Mouse (Mus musculus): ENCODE data around the gene Gpr18. TPM values are rescaled to one million over a fixed set of nuclear protein-coding genes. Genes with fewer than 3 reads are reported as not detected.

Gene Gpr18
- total RNA-seq, 2 experiments from 2014 or later, result not detected

- intact Hi-C loops (cut with DNase I), result loop anchor here (5.0 kb wide), 1 partner anchor 205 kb away; no protein-coding TSS in a partner anchor
- DNase-seq, result no peak
Measured at GRCm38 (mm10) chr14:121926901-121927300, 11.3 kb upstream of the Gpr18 start.

- no peak for DNase-seq
- intact Hi-C loops (cut with DNase I), result loop anchor here (5.0 kb wide), 1 partner anchor 207 kb away; no protein-coding TSS in a partner anchor
Measured at GRCm38 (mm10) chr14:121924876-121925275, 9.3 kb upstream of the Gpr18 start.

GRCm38 (mm10) chr14:121922731-121923130 lies 7.2 kb upstream of the Gpr18 start:
- intact Hi-C loops (cut with DNase I), result no loop called here

DNA sequence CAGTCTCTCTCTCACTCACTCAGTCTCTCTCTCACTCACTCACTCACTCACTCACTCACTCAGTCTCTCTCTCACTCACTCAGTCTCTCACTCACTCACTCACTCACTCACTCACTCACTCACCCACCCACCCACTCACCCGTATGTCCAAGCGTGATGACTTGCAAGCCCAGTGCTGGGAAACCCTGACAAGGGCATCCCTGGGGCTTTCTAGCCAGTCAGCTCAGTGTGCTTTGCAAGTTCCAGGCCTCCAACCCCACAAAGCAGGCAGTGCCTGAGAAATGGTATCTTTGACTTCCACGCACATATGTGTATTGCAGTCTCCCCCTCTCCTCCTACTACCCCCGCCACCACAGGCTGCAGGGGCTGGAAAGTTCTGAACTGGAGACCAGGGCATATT lies 6.4 kb upstream of the Gpr18 start:
- intact Hi-C loops (cut with DNase I), result no loop called here
- DNase-seq, result no peak

More at GRCm38 (mm10) chr14:121922731-121923130, 7.2 kb upstream of the Gpr18 start:
- no peak for DNase-seq

DNA sequence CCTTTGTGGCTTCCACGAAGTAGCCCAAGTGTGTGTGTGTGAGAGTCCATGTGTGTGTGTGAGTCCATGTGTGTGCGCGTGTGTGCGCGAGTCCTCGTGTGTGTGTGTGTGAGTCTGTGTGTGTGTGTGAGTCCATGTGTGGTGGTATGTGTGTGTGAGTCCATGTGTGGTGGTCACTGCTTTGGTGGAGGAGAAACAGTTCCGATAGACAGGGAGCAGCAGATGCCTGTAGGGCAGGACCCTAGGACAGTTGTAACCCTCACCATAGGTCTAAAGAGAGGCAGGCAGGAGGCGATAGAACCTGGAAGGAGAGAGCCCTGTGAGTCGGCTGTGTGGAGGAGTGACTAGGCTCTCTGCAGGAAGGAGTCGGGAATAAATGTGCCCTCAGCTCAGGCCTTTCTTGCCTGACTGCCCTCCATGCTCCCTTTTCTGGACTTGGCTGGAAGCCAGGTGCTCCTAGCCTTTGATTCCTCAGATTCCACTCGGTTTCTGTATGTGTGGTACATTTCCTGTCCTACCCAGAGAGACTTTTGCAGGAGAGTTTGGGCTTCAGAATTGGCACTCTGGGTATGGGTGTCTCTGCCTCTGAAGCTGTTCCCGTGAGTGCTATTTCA lies 5.0 kb upstream of the Gpr18 start:
- intact Hi-C loops (cut with DNase I), result no loop called here
- DNase-seq, result no peak

- intact Hi-C loops (cut with DNase I), result loop anchor here (1.0 kb wide), 1 partner anchor 54 kb away; no protein-coding TSS in a partner anchor
- DNase-seq, result no peak
Measured at GRCm38 (mm10) chr14:121919752-121920151, 4.2 kb upstream of the Gpr18 start.

- no peak for DNase-seq
- intact Hi-C loops (cut with DNase I), result no loop called here
Measured at GRCm38 (mm10) chr14:121918266-121918665, 2.7 kb upstream of the Gpr18 start.

DNA sequence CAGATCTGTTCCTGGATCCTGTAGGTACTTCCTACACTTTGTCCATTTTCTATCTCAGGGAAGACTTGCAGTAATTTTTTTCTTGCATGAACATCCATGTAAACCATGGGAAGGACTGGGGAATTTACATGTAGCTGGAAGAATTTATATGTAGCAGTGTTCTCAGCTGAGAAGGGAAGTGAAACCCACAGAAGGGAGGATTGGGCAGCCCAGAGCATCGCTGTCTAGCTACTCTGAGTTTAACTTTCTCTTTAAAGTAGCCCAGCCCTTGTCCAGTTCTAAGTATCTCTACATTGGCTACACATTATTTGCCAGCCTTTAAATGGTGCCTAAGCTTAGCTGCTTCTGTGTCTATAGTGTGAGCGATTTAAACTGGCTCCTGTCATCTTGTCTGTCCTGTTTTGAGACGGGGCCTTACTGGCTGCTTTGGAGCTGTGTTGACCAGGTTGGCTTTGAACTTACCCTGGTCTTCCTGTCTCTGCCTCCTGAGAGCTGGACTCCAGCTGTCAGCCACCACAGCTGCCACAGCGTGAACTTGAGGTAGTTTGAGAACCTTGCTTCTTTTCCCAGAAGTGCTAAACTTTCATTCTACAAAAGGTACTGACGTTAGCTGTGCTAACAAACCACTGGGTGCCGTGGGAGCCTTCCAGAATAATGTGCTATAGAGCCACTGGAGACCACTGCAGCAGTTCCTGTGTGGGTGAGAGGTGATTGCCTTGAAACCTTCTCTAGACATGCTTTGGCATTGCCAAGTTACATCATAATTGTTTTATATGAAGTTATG lies 922 bp upstream of the Gpr18 start:
- intact Hi-C loops (cut with DNase I), result no loop called here
- no peak for DNase-seq

DNA sequence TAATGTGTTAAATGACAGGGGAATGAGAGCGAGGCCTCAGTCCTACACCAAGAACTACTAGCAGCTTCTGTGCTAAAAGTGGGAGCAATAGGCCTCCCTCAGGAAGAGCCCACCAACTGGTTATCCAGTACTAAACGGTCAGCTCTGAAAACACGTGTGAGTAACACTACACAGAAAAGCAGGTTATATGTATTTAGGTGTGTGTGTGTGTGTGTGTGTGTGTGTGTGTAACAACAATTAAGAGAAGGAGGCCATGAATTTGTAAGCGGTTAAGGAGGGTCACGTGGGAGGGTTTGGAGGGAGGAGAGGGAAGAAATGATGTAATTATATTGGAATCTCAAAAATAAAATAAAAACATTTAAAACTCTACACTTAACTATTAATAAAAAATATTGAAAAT lies 438 bp downstream of the Gpr18 start:
- intact Hi-C loops (cut with DNase I), result no loop called here
- DNase-seq, result no peak

- no peak for DNase-seq
- intact Hi-C loops (cut with DNase I), result no loop called here
Measured at GRCm38 (mm10) chr14:121912501-121912900, 3.1 kb downstream of the Gpr18 start.

DNA sequence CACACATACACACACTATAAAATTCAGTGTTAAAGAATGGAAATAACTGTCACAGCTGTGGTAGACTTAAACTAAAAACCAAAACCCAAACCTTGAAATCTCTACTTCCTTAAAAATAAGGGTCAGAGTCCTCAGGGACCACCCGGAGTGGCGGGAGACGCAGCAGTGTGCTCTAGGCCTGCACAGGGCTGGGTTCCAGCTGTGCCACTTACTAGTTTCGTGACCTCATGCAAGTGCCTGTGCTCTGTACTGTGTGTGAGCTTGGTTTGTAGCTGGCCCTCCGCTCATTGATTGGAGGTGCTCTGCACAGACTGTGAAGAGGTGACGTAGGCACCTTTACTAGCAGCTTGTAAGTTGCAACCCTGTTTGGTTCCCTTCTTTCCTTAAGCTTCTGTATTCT lies 5.7 kb downstream of the Gpr18 start:
- intact Hi-C loops (cut with DNase I), result no loop called here
- no peak for DNase-seq

DNA sequence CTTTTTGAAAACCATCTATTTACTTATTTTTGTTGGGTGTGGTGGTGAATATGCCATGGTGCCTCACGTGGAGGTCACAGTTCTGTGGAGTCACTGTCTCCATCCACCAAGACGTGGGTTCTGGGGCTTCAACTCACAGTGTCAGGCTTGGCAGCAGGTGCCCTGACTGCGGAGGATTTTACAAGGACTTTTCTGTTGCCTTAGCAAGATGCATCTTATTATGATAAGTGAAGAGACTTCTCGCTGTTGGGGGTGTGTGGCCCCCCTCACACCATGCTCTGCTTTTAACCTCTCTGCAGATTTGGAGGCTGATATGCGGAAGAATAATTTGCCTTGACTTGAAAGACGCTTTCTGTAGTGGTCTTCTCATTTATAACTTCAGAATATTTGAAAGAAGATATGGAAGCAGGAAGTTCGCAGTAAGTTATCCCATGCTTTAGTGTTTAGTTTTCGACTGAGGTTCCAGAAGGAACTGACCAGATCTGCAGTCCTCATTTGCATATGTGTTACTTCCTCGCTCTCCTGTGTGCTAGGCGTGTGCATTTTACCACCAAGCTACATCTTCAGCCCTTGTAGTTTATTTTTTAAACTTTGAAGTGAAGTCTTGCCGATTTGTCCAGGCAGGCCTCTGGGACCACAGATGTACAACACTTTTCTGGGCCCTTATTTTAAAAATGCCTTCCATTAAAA lies 8.4 kb downstream of the Gpr18 start:
- DNase-seq, result no peak
- intact Hi-C loops (cut with DNase I), result no loop called here

- intact Hi-C loops (cut with DNase I), result no loop called here
- no peak for DNase-seq
Measured at GRCm38 (mm10) chr14:121906341-121906991, 9.1 kb downstream of the Gpr18 start.

- intact Hi-C loops (cut with DNase I), result no loop called here
- DNase-seq, result no peak
Measured at GRCm38 (mm10) chr14:121904754-121905153, 10.8 kb downstream of the Gpr18 start.

DNA sequence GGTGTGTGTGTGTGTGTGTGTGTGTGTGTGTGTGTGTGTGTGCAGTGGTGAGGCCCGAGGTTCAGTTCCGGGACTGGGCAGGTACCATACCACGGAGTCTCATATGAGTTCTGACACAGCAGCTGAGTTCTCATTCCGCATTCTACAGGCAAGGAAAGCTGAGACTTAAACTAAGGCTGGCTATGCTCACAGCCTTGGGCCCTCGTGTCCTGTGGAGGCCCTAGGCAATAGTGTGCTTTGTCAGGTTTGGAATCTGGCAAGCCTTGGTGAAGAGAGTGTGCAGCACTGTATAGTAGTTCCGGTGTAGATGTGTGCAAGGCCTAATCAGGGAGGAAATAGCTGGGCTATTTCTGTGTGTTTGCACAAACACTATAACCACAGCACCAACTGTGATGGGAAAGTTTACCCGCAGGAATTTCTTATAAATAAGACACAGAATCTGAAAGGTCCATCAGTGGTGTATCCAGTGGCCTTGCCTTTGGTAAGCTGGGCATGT lies 12.2 kb downstream of the Gpr18 start:
- intact Hi-C loops (cut with DNase I), result no loop called here
- no peak for DNase-seq

DNA sequence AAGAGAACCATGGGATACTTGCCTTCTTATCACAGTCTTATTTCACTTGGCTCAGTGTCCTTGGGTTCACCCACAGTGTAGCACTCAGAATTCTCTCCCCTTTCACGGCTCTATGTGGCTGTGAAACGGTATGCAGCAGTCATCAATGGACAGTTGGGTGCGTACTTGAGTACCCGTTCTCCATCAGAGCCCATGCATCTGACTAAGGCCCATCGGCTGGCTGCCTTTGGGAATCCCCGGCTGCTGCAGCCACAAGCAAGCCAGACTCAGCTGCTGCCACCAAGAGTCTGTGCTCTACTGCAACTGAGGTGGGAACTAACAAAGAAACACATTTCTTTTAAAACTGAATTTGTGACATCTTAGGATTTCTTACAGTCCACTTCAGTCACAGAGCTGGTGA lies 14.1 kb downstream of the Gpr18 start:
- DNase-seq, result no peak

GRCm38 (mm10) chr14:121899071-121899470 lies 16.5 kb downstream of the Gpr18 start:
- no peak for DNase-seq

More for the DNA sequence above, 14.1 kb downstream of the Gpr18 start:
- intact Hi-C loops (cut with DNase I), result no loop called here

DNA sequence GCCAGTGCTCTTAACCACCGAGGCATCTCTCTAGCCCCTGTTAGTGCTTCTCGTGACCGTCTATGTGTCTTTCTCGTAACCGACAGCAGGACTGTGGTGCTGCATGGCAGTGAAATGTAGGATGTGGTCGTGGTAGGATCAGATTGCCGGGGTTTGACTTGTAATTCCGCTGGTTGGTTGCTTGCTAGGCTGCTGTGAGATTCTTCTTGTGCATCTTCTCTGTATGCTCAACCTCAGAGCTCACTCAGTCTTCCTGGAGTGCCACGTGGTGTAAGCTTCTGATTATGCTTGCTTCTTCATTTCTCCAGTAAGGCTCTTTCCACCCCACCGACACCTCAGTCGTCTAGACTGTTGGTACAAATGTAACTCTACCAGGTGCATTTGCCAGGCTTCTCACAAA lies 17.1 kb downstream of the Gpr18 start:
- intact Hi-C loops (cut with DNase I), result no loop called here
- DNase-seq, result no peak

More at GRCm38 (mm10) chr14:121899071-121899470, 16.5 kb downstream of the Gpr18 start:
- intact Hi-C loops (cut with DNase I), result no loop called here

- intact Hi-C loops (cut with DNase I), result no loop called here
- no peak for DNase-seq
Measured at GRCm38 (mm10) chr14:121897773-121898172, 17.8 kb downstream of the Gpr18 start.
